Mouse (Mus musculus) ZHBTc4 (cell line): ENCODE results near the gene Sphk1.

Experiments used
- DNase-seq: peaks from one replicate; pipeline ENCODE4 v3.0.0-alpha.2; 2011; ENCODE audit warnings: low read depth, low spot score

Gene Sphk1

DNA sequence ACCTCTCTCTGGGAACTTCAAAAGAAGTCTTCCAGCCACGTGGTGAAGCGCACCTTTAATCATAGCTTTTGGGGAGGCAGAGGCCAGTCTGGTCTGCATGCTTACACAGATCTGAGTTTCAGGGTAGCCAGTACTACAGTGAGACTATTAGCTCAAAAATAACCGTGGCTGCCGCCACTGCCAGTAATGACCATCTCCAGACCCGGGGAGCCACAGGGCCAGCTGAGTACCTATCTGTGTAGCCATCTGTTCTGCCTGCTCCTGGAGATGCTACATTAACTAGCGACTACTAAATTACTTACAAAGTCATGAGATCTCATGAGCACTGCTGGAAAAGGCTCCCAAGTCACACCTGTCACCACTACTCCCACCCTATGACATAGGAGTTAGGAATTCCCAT, 44.3 kb downstream of the Sphk1 start:
- no peak for DNase-seq

DNA sequence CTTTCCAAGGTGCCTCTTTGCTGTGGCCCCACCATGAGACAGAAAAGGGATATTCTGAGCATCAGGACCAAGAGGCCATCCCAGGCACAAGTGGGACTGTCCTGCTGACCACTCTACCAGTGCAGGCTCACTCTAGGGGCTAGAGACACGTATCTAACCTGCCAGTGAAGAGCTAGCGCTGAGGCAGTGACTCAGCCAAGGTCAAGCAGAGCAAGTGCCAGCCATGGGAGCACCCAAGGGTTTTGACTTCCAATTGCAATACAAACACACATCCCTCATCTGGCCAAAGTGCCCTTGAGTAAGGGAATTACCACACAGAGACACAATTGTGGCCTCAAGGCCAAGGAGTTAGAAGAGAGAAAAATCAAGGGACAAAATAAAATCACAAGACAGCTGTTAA, 44.7 kb downstream of the Sphk1 start:
- no peak for DNase-seq

DNA sequence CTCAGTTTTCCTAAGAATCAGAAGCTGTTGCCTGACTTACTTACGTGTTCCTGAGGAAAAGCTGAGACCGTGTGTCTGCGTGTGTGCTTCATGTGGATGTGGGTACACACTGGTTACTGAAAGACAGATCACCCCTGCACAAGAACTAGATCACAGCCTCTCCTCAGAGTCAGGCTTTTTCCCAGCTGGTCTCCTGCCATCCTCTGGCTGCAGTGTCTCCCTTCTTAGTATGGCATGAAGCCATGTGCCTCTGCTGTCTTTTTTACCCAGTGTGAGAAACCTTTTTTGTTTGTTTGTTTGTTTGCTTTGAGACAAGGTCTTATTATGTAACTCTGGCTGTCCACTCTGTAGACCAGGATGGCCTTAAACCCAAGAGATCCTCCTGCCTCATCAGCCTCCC, 48.6 kb downstream of the Sphk1 start:
- no peak for DNase-seq

DNA sequence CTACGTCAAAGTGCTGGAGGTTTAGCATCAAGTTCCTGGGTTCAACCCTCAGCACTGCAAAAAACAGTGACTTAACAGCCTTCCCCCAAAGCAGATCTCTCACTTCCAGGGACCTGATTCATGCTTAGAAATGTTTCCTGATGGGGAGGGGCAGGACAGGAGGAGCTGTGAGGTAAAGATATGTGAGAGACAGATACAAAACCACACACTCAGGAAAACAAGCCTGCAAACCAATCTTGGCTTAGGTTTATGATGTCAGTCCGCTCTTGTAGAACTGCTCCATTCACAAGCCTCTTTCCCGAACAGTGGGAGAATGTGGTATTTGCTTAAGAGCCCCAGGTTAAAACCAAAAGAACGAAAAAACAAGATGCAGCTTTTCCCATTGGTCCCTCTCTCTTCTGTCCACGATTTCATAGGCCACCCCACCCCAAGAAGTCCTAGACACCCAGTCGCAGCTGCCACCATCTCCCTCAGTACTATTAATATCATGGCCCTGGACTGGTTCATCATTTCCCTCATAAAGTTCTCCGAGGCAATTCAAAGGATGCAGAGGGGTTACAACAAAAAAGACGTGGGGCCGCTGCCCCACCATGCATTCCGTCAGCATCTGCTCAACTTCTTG, 49.4 kb downstream of the Sphk1 start:
- DNase-seq: no peak

DNA sequence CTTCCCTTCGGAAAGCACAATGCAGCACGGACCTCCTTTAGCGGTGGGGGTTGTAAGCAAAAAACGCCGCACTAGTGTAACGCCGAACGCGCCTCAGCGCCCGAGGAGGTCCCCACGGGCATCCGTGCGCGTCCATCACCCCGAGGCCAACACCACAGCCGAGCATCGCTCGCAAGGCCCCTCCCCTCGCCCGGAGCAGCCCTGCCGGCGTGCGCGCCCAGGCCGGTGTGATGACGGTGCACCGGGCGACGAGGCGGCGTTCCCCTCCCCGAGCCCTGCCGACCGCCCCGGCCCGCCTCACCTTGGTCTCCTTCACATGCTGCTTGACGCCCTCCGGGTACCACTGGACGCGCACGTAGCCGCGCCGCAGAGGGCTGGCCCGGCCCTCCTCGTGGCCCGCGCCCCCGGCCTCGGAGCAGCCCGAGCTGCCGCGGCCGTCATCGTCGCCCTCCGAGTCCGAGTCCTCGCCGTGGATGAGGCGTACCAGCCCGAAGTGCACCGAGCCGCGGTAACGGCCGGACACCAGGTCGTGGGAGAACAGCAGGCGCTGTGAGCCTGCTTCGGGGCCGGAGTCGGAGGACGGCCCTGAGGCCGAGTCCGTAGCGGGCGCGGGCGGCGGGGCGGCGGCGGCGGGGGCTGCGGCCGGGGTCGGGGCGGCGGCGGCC, 50.1 kb downstream of the Sphk1 start:
- peak; percentile 46 for DNase-seq

DNA sequence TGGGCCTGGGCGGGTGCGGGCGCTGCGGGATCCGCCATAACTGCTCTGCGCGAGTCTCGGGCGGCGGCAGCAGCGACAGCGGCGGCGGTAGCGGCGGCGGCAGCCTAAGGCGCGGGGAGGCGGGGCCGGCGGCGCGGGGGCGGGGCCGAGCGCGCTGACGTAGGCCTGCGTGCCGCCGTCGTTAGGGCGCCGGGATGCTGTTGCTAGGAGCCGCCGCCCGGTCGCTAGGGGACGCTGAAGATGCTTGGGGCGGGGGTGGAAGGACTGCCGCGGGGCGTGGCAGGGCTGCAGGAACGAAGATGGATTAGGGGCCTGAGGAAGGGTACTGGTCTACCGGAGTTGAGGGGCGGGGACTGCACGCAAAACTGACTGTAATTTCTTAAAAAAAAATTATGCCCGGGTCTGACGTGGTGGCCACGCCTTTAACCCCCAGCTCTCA, 50.7 kb downstream of the Sphk1 start, which contains the start of gene Ube2o:
TSS of gene Ube2o (minus strand) at position 72 of the 439 bp plus-strand sequence.
- peak; percentile 93 for DNase-seq

DNA sequence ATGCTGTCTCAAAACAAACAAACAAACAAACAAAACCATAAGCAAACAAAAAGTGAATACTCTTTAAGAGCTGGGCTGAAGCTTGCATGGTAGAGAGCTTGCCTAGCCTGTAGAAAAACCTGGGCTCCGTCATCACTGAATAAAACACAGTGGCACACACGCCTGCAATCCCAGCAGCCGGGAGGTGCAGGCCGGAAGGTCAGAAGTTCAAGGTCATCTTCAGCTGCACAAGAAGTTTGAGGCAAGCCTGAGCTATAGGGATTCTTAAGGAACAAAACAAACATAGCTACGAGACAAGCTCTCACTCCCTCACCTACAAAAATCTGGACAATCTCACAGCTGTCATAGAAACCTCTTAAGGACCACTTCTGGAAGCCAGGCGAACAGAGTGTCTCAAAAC, 55.0 kb downstream of the Sphk1 start:
- peak; percentile 72 for DNase-seq
